9 mouse cellular contexts compared by ENCODE assay signal in the genomic region with DNA sequence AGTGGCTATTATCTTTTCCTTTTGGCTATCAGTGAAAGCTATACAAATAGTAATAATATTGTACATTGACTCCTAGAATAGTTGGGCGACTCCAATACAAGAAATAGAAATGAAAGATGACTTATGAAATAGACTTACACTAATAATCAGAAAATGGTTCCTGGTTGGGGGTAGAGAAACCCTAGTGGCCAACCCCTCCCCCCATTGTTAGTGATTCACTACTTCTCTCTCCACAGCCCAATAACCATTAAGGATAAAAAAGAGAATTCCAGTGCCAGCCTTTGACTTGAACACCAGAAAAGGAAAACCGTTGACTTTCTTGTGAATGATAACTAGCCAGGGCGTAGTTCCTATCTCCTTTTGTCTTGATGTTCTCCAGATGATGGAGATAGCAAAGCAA. TPM values are rescaled to one million over a fixed set of nuclear protein-coding genes. Genes with fewer than 3 reads are reported as not detected.
DNase-seq lines count a peak whose midpoint lies in the region; ATAC-seq and TF ChIP-seq lines count a peak whose summit lies in the region.
"Had no signal": no experiment of that assay in that cellular context is flagged by ENCODE, and none has a peak within 500 bp of the region (broad histone marks: within the 10 kb centered on the region; RNA-seq: fewer than 3 reads in every experiment).

No protein-coding gene starts in this region.

- WGBS in heart, adult 2 months: 56% methylated on average over 3 of the region's 3 CpGs
- 62% methylated on average over 3 of the region's 3 CpGs for WGBS in forebrain, embryonic 15.5 days
- 32% methylated on average over 3 of the region's 3 CpGs for WGBS in liver, embryonic 16.5 days (ENCODE audit: insufficient replicate concordance)

- no peak for ATAC-seq in forebrain, embryonic 15.5 days (replicated peaks)
- ATAC-seq in liver, embryonic 16.5 days (ENCODE audit: low read depth): no peak

- H3K27ac ChIP-seq in heart, adult 2 months: no peak overlapping the region
- no peak overlapping the region for H3K27ac ChIP-seq in forebrain, embryonic 15.5 days (replicated peaks)
- no peak overlapping the region for H3K27ac ChIP-seq in liver, embryonic 16.5 days (ENCODE audit: low read length)

- H3ac ChIP-seq in C2C12 (ENCODE audit: control insufficient read depth, insufficient read length, low read depth): no peak overlapping the region

- no peaks in the 10 kb centered on the region for H3K27me3 ChIP-seq in heart, adult 2 months (ENCODE audit: control insufficient read depth, insufficient read depth, low read length)
- no peaks in the 10 kb centered on the region for H3K27me3 ChIP-seq in C2C12 (ENCODE audit: control insufficient read depth, insufficient read depth, insufficient read length)
- H3K27me3 ChIP-seq in forebrain, embryonic 15.5 days: no peaks in the 10 kb centered on the region
- no peaks in the 10 kb centered on the region for H3K27me3 ChIP-seq in liver, embryonic 16.5 days (ENCODE audit: control insufficient read depth, insufficient read depth, low read depth, low read length)

- DNase-seq in heart, adult 2 months: no peak
- no peak for DNase-seq in heart, postnatal 4 days
- no peak for DNase-seq in layer of hippocampus, adult 9-10 months (ENCODE audit: low spot score)
- no peak for DNase-seq in retina, embryonic 14.5 days (ENCODE audit: low spot score)
- no peak for DNase-seq in thymus, postnatal 4 days
- DNase-seq: layer of hippocampus, postnatal 36 days had no signal

- H3K79me2 ChIP-seq in heart, adult 2 months (replicated peaks; ENCODE audit: control insufficient read depth, insufficient read depth, low read length): peaks cover 12% of the 10 kb centered on the region
- H3K79me2 ChIP-seq in C2C12 (ENCODE audit: control insufficient read depth, insufficient read depth): peaks cover 69% of the 10 kb centered on the region

- H3K4me3 ChIP-seq in heart, adult 2 months: peak overlapping the region; percentile 92
- H3K4me3 ChIP-seq in C2C12 (ENCODE audit: insufficient read depth, poor library complexity, severe bottlenecking): peak overlapping the region; percentile 83
- H3K4me3 ChIP-seq in forebrain, embryonic 15.5 days: peak overlapping the region; percentile 79
- H3K4me3 ChIP-seq in liver, embryonic 16.5 days (ENCODE audit: low read depth, low read length): peak overlapping the region; percentile 98

- no peak for TF ChIP-seq EP300 in heart, adult 2 months (IDR thresholded peaks at IDR 0.05; ENCODE audit: insufficient read depth, low read depth, low read length)

- H3K9me3 ChIP-seq in forebrain, embryonic 15.5 days: no peaks in the 10 kb centered on the region
- no peaks in the 10 kb centered on the region for H3K9me3 ChIP-seq in liver, embryonic 16.5 days (replicated peaks; ENCODE audit: control insufficient read depth, low read length)

- TF ChIP-seq CTCF in heart, adult 2 months (IDR thresholded peaks at IDR 0.05): no peak
- no peak for TF ChIP-seq CTCF in C2C12 (IDR thresholded peaks at IDR 0.05; ENCODE audit: control insufficient read depth, insufficient read depth, insufficient read length)

- TF ChIP-seq POLR2A in heart, adult 2 months (IDR thresholded peaks at IDR 0.05; ENCODE audit: insufficient read depth, low read depth, low read length): no peak

- peaks cover 63% of the 10 kb centered on the region for H3K79me3 ChIP-seq in C2C12 (ENCODE audit: low read depth)

- H3K4me2 ChIP-seq in forebrain, embryonic 15.5 days (replicated peaks): peak overlapping the region; percentile 64
- H3K4me2 ChIP-seq in liver, embryonic 16.5 days (ENCODE audit: low read depth, low read length): peak overlapping the region; percentile 93

- no peak overlapping the region for H3K9ac ChIP-seq in heart, adult 2 months (ENCODE audit: low read depth, low read length)
- H3K9ac ChIP-seq in forebrain, embryonic 15.5 days (replicated peaks): peak overlapping the region; percentile 96; the same call in 1 of the 2 replicates
- no peak overlapping the region; the same call in 1 of the 2 replicates for H3K9ac ChIP-seq in liver, embryonic 16.5 days (ENCODE audit: low read depth, low read length)

- intact Hi-C loops in heart, adult 2 months (cut with DNase I): loop anchor here (10.0 kb wide), 1 partner anchor 777 kb away; the partner anchor contains the start of gene Jak2

- peaks cover 17% of the 10 kb centered on the region for H3K36me3 ChIP-seq in heart, adult 2 months (ENCODE audit: control insufficient read depth, insufficient read depth, low read length)
- H3K36me3 ChIP-seq in C2C12 (ENCODE audit: control insufficient read depth, insufficient read depth): peaks cover 16% of the 10 kb centered on the region
- no peaks in the 10 kb centered on the region for H3K36me3 ChIP-seq in forebrain, embryonic 15.5 days
- no peaks in the 10 kb centered on the region for H3K36me3 ChIP-seq in liver, embryonic 16.5 days (ENCODE audit: control insufficient read depth, insufficient read depth)

- peaks cover 4% of the 10 kb centered on the region for H3K4me1 ChIP-seq in heart, adult 2 months (ENCODE audit: control insufficient read depth, insufficient read depth, low read length)
- H3K4me1 ChIP-seq in forebrain, embryonic 15.5 days: peaks cover 50% of the 10 kb centered on the region
- H3K4me1 ChIP-seq in liver, embryonic 16.5 days (ENCODE audit: control insufficient read depth, low read depth, low read length): peaks cover 34% of the 10 kb centered on the region

TF ChIP-seq in C2C12, 6 proteins besides CTCF, POLR2A, EP300 and RAD21:
- TF ChIP-seq USF1 (IDR thresholded peaks at IDR 0.05; ENCODE audit: low read depth) (no peak), MYOD1 (IDR thresholded peaks at IDR 0.05; ENCODE audit: control insufficient read depth, insufficient read length, low read depth) (no peak), FOSL1 (IDR thresholded peaks at IDR 0.05; ENCODE audit: insufficient read depth, low read length, poor library complexity, severe bottlenecking) (no peak), CEBPB (IDR thresholded peaks at IDR 0.05; ENCODE audit: low read depth) (no peak), MAX (IDR thresholded peaks at IDR 0.05) (no peak), MYOG (IDR thresholded peaks at IDR 0.05; ENCODE audit: control insufficient read depth, extremely low read depth, insufficient read length) (no peak)

RNA-seq across cellular contexts. Expression of gene Uhrf2, which starts 1.9 kb away (rescaled TPM):
- 10 to 100 TPM; 17.6 to 20.3 TPM for total RNA-seq in heart, adult 2 months (2021)
- polyA plus RNA-seq in heart, adult 2 months (2012; rRNA removed): 15.9 and 27.1 TPM in 2 replicates
- total RNA-seq in heart, postnatal 4 days (2021): 10 to 100 TPM; 30.4 to 33.0 TPM
- 23.4 TPM for polyA plus RNA-seq in C2C12 (2012; fragmentation: generic; extraction: Trizol)
- 68.7 and 69.1 TPM in 2 replicates for polyA plus RNA-seq in forebrain, embryonic 15.5 days (2015; fragmentation: Nextera tagmentation; extraction: Ambion mirVana)
- 30.7 and 32.0 TPM in 2 replicates for polyA plus RNA-seq in liver, embryonic 16.5 days (2015; fragmentation: Nextera tagmentation; extraction: Ambion mirVana)

RNA-seq across cellular contexts. Expression of gene Trpd52l3, which starts 28.6 kb away (rescaled TPM):
- total RNA-seq in heart, adult 2 months (2021): not detected
- polyA plus RNA-seq in heart, adult 2 months (2012; rRNA removed): not detected in 2 replicates
- not detected for total RNA-seq in heart, postnatal 4 days (2021)
- polyA plus RNA-seq in C2C12 (2012; fragmentation: generic; extraction: Trizol): not detected
- polyA plus RNA-seq in forebrain, embryonic 15.5 days (2015; fragmentation: Nextera tagmentation; extraction: Ambion mirVana): not detected in 2 replicates
- not detected in 2 replicates for polyA plus RNA-seq in liver, embryonic 16.5 days (2015; fragmentation: Nextera tagmentation; extraction: Ambion mirVana)
- total RNA-seq: layer of hippocampus, postnatal 36 days had no signal
